Mouse (Mus musculus): ENCODE results near the gene Gas7.

The Gas7 gene

DNA sequence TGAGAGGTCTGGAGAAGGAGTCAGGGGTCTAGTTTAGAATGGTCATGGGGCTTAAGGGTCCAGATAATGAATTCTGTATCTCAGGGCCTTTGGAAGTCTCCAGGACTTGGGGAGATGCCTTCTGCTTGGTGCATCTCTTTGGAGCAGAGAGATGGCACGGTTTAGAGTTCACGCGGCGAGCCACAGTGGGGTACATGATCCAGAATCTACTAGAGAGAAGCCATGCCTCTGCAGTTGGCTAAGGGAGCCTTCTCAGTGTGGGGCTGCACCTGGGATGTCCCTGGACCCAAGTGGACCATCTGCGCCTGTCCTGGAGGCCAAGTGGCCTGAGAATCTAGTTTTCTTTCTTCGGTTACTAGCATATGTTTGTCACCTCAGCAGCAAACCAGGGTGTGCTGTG, 214.8 kb downstream of the Gas7 start:
- ATAC-seq (ENCODE audit: insufficient number of reproducible peaks, low FRiP score, low TSS enrichment) = peak; percentile 66; the same call in 1 of the 2 replicates

DNA sequence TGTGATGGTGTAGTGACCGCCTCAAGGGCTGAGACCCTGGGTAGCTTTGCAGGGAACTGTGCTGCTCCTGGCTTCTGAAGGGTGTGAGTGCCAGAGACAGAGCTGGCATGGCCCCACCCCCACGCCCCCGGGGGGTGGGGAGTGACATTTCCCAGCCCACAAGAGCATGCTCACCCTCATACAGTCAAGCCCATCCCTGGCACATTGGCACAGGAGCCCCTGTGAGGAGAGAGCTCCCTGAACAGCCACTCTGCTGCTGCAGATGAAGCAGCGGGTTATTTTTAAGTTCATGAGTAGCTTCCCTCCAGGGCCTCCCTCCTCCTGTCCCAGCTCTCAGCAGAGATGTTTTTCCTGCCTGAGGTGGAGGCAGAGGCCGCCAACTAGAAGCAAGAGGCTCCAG, 216.9 kb downstream of the Gas7 start:
- ATAC-seq (ENCODE audit: insufficient number of reproducible peaks, low FRiP score, low TSS enrichment) = no peak

DNA sequence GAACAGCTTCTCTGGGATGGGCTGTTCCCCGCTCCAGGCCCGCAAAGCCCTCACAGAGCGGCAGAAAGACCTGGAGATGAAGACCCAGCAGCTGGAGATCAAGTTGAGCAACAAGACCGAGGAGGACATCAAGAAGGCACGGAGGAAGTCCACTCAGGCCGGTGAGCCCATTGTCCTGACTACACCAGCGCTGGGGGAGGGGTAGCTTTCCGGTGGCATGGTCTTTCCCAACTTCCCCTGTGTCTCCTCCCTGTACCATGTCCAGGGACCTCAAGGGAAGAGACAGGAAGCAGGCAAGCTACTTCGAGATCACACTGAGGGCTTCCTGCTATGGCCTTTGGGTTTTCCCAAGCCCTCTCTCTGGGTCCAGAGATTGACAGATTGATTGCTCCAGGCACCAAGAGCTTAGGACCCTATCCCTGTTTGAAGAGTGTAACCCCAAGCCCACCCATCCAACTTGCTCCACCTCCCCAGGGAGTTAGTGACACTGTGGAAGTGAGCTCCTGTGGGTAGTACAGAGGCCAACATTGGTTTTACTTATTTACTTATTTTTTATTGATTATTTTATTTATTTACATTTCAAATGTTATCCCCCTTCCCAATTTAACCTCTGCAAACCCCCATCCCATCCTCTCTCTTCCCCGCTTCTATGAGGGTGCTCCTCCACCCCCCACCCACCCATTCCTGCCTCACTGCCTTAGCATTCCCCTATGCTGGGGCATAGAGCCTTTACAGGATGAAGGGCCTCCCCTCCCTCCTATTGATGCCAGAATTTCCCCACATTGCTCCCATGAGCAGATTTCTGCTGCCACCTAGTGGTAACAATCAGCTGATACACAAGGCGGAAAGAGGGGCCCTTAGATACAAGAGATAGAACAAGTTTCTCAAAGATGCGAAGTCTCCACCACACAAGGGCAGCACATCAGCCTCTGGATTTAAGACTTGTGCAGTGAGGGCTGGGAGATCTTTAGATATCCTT, 220.6 kb downstream of the Gas7 start:
- peak; percentile 41; the same call in 1 of the 2 replicates for ATAC-seq (ENCODE audit: insufficient number of reproducible peaks, low FRiP score, low TSS enrichment)

DNA sequence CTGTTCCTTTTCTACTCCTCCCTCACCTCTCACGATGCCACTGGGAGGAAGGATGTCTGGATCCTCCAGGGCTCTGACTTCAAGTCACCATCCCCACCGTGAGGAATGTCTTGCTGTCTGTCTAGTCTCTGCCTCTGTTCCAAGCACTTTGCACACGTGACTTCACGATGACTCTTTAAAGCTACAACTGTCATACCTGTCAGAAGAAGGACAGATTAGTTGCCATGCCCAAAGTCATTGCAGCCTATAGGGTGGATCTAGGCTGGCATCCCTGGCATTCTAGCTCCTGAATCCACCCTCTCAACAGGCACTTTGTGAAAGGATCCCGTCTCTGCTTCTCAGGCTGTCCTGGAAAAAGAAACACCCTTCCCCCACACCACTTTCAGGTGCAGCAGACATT, 224.1 kb downstream of the Gas7 start:
- no peak for ATAC-seq (ENCODE audit: insufficient number of reproducible peaks, low FRiP score, low TSS enrichment)

DNA sequence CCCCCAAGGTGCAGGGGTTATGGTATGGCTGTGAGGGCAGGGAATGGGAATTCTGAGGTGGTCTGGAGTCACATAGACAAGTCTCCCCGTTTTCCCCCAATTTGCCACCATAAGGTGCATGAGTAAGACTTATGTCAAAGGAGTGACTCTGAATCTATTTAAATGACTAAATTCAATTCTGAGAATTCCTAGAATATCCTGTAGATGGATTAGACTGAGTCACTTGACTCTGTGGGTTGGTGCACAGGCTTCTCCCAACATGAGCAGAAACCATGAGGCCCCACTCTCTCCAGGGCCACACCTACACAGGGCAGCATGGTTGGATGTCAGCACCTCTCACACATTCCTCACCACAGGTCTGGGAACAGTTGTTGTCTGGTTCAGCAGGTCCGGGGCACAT, 224.7 kb downstream of the Gas7 start:
- no peak for ATAC-seq (ENCODE audit: insufficient number of reproducible peaks, low FRiP score, low TSS enrichment)

DNA sequence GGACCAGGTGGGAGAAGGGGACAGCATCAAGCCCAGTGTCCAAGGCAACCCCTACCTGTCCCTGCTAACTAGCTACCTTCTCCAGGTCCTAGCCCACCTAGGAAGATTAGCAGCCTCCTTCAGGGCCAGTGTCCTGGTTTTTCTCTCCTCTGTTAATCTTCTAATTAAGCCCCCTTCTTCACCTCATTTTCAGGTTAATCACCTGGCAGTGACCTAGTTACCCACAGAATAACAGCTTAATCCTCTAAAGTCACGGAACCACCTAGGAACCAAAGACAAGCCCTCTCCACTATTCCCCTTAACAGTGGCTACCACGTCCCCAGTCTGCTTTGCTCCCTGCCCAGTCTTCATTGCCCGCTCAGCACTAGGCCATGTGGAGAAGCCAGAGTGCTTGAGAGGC, 226.6 kb downstream of the Gas7 start:
- ATAC-seq (ENCODE audit: insufficient number of reproducible peaks, low FRiP score, low TSS enrichment) = no peak

DNA sequence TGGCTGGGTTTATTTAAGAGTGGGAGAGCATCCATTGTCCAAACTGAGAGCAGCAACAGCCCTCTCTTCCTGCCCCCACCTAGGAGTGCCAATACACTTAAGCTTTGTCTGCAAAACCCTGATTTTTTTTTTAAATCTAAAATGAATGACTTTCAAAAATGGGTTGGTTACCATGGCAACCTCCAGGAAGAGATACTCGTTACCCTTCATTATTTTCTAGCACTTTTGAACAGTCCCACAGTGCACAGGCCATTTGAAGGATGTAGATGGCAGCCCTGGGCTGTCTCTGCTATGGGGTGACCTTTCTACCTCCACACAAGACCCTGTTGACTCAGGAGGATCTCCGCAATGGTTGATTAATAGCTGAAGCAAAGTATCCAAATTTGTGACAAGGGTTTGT, 230.9 kb downstream of the Gas7 start:
- ATAC-seq (ENCODE audit: insufficient number of reproducible peaks, low FRiP score, low TSS enrichment) = no peak

DNA sequence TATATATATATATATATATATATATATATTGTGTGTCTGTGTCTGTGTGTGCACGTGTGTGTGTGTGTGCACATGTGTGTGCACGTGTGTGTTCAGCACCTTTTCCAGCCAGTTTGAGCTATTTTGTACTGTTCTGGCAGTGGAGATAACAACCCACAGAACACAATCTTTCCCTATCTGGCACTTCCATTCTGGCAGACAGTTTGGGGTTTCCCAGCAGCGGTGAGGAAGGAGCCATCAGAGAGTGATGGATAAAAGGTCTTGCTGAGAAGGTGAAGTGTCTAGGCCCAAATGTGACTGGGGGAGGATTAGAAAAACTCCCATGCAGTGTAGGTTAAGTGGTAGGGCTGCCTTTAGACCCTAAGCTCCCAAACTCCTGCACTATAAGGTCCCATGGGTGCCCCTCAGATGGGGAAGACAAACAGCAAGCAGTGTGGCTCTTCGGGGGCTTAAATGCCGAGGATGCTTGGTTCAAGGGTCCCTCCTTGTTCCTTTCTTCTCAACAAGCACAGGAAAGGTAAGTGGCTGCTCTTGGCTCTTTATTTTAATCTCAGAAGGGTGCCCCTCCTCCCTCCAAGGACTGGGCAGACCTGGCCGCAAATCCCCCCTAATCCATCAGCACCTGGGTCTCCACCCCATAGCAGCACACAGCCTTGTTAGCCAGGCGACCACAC, 239.6 kb downstream of the Gas7 start, which contains the start of gene Rcvrn:
TSS of gene Rcvrn (plus strand) at position 624 of the 674 bp plus-strand sequence.
- no peak for ATAC-seq (ENCODE audit: insufficient number of reproducible peaks, low FRiP score, low TSS enrichment)

DNA sequence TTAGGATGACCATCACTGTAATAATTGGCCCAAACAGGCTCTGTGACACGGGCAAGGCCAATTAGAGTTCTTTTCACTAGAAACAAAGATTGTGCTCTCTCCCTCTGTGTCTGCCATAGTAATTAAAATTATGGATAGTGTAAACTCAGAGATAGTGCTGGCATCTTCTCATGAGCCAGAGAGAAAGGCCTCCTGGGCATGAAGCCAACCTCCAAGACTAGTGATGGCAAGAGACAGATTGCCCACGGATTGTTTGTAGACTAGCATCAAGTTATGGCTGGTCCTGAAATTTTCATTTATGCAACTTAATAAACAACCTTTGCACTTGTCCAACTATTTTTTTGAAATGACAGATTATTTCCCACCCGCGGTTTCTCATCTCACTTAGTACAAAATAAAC, 257.7 kb downstream of the Gas7 start:
- ATAC-seq (ENCODE audit: insufficient number of reproducible peaks, low FRiP score, low TSS enrichment) = no peak

DNA sequence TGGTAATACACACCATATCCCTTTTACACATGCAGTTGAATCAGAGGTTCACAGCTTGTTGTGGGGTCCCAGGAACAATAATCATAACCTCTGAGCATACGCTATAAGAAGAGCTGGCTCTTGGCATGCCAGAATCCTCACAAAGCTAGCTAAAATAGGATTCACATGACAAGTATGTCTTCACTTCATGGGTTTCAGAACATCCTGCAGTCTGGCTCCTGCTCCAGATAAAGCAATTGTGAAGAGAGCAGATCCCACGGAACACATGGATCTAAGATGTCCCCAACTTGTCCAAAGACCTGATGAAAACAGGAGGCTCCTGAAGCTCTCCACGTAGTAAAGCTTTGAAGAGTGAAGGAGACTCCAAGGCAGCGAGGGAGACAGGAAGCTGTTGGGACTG, 260.1 kb downstream of the Gas7 start:
- no peak for ATAC-seq (ENCODE audit: insufficient number of reproducible peaks, low FRiP score, low TSS enrichment)

DNA sequence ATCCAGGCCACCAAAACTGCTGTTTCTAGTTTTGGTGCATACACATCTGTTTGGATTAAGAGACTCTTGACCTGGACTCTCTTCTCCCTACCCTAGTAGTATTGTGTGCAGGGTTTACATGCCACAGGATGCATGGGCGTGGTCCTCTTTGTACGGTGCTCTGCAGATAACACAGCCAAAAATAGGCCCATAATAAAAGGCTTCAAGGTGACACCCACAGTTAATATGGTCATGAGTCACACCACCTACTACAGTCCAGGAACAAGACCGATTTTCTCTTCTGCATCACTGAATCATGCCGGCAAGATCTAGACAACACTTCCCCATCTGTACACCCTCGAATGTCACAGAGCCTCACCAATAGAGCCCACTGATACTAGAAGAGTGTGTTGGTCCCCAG, 266.2 kb downstream of the Gas7 start:
- no peak for ATAC-seq (ENCODE audit: insufficient number of reproducible peaks, low FRiP score, low TSS enrichment)

DNA sequence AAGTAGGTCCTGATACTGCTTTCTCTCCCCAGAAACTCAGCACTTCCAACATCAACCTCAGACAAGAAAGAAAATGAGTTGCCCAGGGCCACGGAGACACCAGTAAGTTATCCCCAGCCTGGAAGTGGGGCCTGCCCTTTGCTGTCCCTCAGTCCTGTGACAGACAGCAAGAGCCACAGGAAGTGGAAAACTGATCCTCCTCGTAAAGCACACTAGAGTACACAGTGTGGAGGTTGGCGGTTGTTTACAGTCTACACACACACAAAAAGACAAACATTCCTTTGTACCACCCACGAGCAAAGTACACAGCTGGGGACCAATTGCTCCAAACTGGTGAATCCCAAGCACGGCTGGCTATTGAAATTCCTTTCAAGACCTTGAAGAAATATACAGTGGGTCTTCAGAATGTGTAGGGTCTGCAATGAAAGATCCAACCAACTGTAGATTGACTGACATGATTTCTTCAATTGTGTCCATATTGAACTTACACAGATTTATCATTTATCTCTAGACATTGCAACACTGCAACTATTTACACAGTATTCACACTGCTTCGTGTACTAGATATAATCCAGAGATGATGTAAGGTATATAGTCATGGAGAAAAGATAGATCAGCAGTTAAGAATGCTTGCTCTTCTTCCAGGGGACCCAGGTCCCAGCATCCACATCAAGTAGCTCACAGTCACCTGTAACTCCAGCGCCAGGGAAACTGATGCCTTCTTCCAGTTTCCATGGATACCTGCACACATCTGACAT, 267.3 kb downstream of the Gas7 start:
- no peak for ATAC-seq (ENCODE audit: insufficient number of reproducible peaks, low FRiP score, low TSS enrichment)

DNA sequence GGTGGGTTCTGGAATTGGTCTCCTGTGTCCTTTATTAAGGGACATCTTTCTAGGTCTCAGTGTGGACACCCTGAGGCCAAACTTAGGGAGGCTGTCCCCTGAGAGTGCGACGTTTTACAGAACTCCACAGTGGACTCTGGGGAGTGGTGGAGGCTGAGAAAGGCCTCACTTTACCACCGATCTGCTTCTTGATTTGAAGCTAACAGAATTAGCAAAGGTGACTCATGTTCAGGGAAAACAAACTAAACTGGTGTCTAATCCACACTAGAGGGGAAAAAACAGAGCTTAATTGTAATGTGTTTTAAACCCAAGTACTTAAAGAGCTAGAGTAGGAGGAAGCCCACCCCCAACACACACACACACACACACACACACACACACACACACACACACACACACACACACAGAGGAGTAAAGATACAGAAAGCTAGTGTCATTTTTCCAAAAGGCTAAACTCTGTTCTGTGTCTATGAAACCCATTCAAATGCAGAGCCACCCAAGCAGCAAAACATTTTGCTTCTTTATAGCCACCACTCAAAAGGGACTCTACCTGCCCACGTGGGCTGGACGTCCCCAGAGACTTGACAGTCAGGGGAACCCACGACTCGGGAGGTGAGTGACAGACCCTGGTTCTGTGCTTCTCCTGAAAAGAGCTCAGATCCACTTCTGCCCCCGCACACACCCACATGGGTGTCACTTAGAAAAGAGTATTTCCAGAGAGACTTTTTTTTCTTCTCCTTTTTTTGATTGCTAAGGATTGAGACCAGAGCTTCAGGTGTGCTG, 268.2 kb downstream of the Gas7 start:
- no peak for ATAC-seq (ENCODE audit: insufficient number of reproducible peaks, low FRiP score, low TSS enrichment)

DNA sequence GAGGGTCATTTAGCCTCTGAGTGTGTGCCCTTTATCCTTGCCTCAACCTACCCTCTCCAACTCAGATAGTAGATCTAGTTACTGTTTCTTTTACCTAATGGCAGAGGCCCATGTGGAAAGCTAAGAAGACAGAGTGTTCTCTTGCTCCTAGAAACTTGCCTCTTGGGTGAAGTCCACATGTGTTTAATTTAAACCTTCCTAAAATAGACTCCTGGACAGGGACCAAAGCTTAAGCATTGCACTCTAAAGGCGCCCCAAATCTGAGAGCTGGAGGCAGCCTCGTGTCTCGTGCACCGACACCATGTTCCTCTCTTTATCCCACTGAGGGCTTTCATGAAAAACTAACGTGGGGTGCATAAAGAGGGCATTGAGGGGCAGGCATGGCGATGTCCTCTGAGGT, 271.9 kb downstream of the Gas7 start:
- no peak for ATAC-seq (ENCODE audit: insufficient number of reproducible peaks, low FRiP score, low TSS enrichment)

DNA sequence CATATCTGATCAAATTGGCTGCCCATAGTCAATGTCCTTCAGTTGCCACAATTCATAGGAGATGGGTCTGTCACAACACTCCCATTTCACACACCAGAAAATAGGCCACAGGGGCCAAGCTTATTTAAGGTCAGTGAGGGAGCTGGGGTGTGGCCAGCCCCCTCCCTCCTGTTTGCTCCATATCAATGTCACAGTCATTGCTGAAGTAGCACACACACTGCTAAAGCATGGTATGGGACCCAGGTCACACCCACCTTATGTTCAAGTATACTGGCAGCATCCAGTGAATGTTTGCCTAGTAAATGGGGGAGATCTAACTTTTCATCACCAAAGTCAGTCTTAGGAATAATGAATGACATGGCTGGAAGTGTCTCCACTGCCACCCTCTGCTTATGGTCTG, 273.5 kb downstream of the Gas7 start:
- no peak for ATAC-seq (ENCODE audit: insufficient number of reproducible peaks, low FRiP score, low TSS enrichment)

DNA sequence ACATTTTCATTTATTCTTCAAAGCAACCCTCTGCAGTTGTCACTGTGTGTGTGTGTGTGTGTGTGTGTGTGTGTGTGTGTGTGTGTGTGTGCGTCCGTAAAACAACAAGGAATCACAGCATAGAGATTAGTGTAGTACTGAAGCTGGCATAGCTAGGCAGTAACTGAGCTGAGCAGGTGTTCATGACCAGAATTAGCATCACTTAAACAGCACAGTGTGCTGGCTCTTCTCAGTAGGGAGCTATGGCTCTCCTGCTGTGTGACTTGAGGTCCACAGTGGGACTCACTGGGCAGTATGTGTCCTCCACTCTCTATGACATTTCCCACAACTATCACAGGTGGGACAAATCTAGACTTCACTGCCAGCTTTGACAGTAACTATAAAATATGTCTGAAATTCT, 275.8 kb downstream of the Gas7 start:
- no peak for ATAC-seq (ENCODE audit: insufficient number of reproducible peaks, low FRiP score, low TSS enrichment)

DNA sequence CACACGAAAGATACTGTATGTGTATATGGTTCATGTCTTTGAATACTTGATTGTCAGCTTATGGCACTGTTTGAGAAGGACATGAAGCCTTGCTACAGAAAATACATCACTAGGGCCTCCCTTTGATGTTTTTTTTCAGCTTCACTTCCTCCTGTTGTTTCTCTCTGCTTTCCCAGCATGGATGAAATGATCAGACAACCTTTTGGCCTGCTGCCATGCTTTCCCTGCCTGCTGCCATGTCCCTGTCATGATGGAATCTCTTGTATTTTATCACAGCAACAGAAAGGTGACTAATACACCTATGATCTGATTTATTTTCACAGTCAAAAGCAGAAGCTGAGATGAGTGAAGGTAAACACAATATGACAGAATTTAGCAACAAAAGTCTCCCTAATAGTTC, 278.5 kb downstream of the Gas7 start:
- ATAC-seq (ENCODE audit: insufficient number of reproducible peaks, low FRiP score, low TSS enrichment) = no peak

DNA sequence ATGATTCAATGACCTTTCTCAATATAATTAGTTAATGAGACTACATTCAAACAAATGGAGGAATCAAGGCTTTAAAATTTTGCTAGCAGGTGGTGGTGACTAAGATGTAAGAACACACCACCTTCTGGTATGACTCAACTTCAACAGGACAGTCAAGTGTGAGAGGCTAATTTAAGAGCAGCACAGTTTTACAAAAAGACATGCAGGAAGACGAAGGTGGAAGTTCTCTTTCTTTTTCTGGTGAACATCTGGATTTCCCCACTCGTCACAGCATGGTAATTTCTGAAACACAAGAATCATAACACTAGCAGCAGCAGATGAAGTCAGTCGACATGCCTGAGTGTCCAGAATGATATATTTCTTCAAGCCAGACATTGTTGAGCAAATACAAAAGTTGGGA, 279.4 kb downstream of the Gas7 start:
- no peak for ATAC-seq (ENCODE audit: insufficient number of reproducible peaks, low FRiP score, low TSS enrichment)

DNA sequence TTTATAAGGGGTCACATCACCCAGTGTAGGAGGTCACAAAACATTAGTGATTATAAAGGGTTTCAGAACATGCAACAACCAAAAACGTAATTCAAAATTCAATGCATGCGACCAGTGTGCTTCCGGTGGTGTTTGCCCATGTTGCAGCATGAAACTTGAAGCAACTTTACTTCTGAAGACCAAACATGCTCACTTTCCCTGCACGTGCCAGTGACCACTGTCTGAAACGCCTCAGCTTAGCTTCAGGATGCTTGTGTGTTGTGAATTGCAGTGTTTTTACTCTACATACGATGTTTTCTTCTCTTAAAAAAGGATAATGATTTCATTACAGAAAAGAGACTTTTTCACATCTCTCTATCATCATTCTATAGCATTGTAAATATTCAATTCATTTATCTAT, 283.1 kb downstream of the Gas7 start:
- no peak for ATAC-seq (ENCODE audit: insufficient number of reproducible peaks, low FRiP score, low TSS enrichment)
